Mouse (Mus musculus): ENCODE data around the gene Serinc4. TPM values are rescaled to one million over a fixed set of nuclear protein-coding genes. Genes with fewer than 3 reads are reported as not detected.
A peak's percentile ranks its signal among the peaks of the same experiment; 100 is the strongest.

The Serinc4 gene
- polyA plus RNA-seq, 1 experiment from 2014 or later: 1.1 TPM

GRCm38 (mm10) chr2:121396624-121397023 lies 60.0 kb downstream of the Serinc4 start:
- Histone ChIP-seq H3K36me3 (ENCODE audit: control insufficient read depth, insufficient read depth, low read length) (no peaks in the 10 kb centered on the region), H3K4me1 (ENCODE audit: control insufficient read depth, insufficient read depth, low read length) (no peaks in the 10 kb centered on the region), H3K9me3 (replicated peaks; ENCODE audit: control insufficient read depth, low read length) (no peaks in the 10 kb centered on the region), H3K27ac (ENCODE audit: low read depth, low read length) (no peak overlapping the region), H3K27me3 (replicated peaks; ENCODE audit: control insufficient read depth, insufficient read depth, low read length) (no peaks in the 10 kb centered on the region), H3K9ac (ENCODE audit: low read length) (no peak overlapping the region), H3K4me3 (ENCODE audit: low read depth, low read length) (no peak overlapping the region), H3K4me2 (ENCODE audit: low read length) (no peak overlapping the region)
- ATAC-seq (no peak), DNase-seq (ENCODE audit: low spot score) (peak; percentile 95)
- 13% methylated on average over 8 of the region's 8 CpGs for WGBS

Small RNAs within 50 kb of the gene (microRNA-seq; reads per million reads assigned to microRNA genes)
- gene Gm22953: not detected

Other genes with a start within 250 kb of the Serinc4 start
- gene Trp53bp1, start 185.4 kb downstream of the Serinc4 start, polyA plus RNA-seq (2014; fragmentation: Nextera tagmentation; extraction: Ambion mirVana): 116 and 164 TPM in 2 replicates
- gene Map1a, start 167.2 kb downstream of the Serinc4 start, polyA plus RNA-seq (2014; fragmentation: Nextera tagmentation; extraction: Ambion mirVana): 12.7 and 23.2 TPM in 2 replicates
- gene Ppip5k1, start 101.4 kb downstream of the Serinc4 start, polyA plus RNA-seq (2014; fragmentation: Nextera tagmentation; extraction: Ambion mirVana): 10.1 and 11.6 TPM in 2 replicates
- 19.8 and 24.7 TPM in 2 replicates for gene Ckmt1, start 99.1 kb downstream of the Serinc4 start, polyA plus RNA-seq (2014; fragmentation: Nextera tagmentation; extraction: Ambion mirVana)
- gene Strc, start 69.6 kb downstream of the Serinc4 start, polyA plus RNA-seq (2014; fragmentation: Nextera tagmentation; extraction: Ambion mirVana): 0.05 TPM in 1 of 2 replicates, not detected in the other
- 174 and 205 TPM in 2 replicates for gene Pdia3, start 43.0 kb downstream of the Serinc4 start, polyA plus RNA-seq (2014; fragmentation: Nextera tagmentation; extraction: Ambion mirVana)
- gene Catsper2, start 43.0 kb downstream of the Serinc4 start, polyA plus RNA-seq (2014; fragmentation: Nextera tagmentation; extraction: Ambion mirVana): 2.0 and 3.2 TPM in 2 replicates
- 0.86 and 1.2 TPM in 2 replicates for gene Ell3, start 12.5 kb downstream of the Serinc4 start, polyA plus RNA-seq (2014; fragmentation: Nextera tagmentation; extraction: Ambion mirVana)
- 388 and 442 TPM in 2 replicates for gene Serf2, start 7.6 kb downstream of the Serinc4 start, polyA plus RNA-seq (2014; fragmentation: Nextera tagmentation; extraction: Ambion mirVana)
- 91.9 and 95.1 TPM in 2 replicates for gene Hypk, start 3.5 kb downstream of the Serinc4 start, polyA plus RNA-seq (2014; fragmentation: Nextera tagmentation; extraction: Ambion mirVana)
- gene Mfap1b, start 17.3 kb upstream of the Serinc4 start, polyA plus RNA-seq (2014; fragmentation: Nextera tagmentation; extraction: Ambion mirVana): 65.7 and 73.0 TPM in 2 replicates
- 19.4 and 24.4 TPM in 2 replicates for gene Mfap1a, start 49.9 kb upstream of the Serinc4 start, polyA plus RNA-seq (2014; fragmentation: Nextera tagmentation; extraction: Ambion mirVana)
- gene Wdr76, start 49.9 kb upstream of the Serinc4 start, polyA plus RNA-seq (2014; fragmentation: Nextera tagmentation; extraction: Ambion mirVana): 5.5 and 5.6 TPM in 2 replicates